Mouse (Mus musculus): ENCODE measurements at regions not wholly inside any gene's neighbourhood (a gene's known extent, or its start where the extent isn't known, plus 50 kb on each side); places are given as distances from the start of the nearest gene placed in this dataset.

GRCm38 (mm10) chr9:93969691-93970284 lies 568.1 kb downstream of the 1190002N15Rik start:
- 76% methylated on average over 6 of the region's 6 CpGs for WGBS
- Histone ChIP-seq H3K27me3 (replicated peaks; ENCODE audit: control insufficient read depth, insufficient read depth, low read length) (no peaks in the 10 kb centered on the region; the same call in 1 of the 2 replicates), H3K4me3 (ENCODE audit: insufficient read depth, low read depth, low read length) (no peak overlapping the region), H3K27ac (ENCODE audit: insufficient read depth, low read depth, low read length) (no peak overlapping the region), H3K36me3 (ENCODE audit: control insufficient read depth, insufficient read depth, low read length) (no peaks in the 10 kb centered on the region), H3K4me1 (ENCODE audit: control insufficient read depth, insufficient read depth, low read length) (no peaks in the 10 kb centered on the region)
- TF ChIP-seq CTCF (conservative IDR thresholded peaks at IDR 0.05; ENCODE audit: insufficient read depth, insufficient read length, low read depth, low read length) (no peak), POLR2A (IDR thresholded peaks at IDR 0.05; ENCODE audit: low read depth, low read length) (no peak)
- no peak for DNase-seq

DNA sequence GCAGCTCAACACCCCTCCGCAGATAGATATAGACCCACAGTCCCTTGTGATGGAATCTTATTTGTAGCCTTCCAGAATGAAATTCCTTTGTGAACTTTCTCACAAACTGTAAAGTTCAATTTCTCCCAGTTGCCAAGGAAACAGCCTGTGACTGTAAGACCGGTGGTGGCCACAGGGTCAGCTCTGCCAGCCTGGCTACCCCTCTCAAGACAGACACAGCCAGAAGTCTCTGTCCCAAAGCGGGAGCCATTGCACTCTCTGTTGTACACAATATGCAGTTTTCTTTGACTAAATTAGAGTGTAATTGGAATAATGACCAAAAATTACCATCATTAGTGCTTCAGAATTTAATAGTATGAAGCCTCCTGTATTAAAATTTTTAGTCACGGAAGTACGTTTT lies 568.8 kb downstream of the 1190002N15Rik start:
- no peak for DNase-seq
- TF ChIP-seq CTCF (conservative IDR thresholded peaks at IDR 0.05; ENCODE audit: insufficient read depth, insufficient read length, low read depth, low read length) (no peak), POLR2A (IDR thresholded peaks at IDR 0.05; ENCODE audit: low read depth, low read length) (no peak)
- no peaks in the 10 kb centered on the region for H3K36me3 ChIP-seq (ENCODE audit: control insufficient read depth, insufficient read depth, low read length)
- no peak overlapping the region for H3K4me3 ChIP-seq (ENCODE audit: insufficient read depth, low read depth, low read length)
- no peak overlapping the region for H3K27ac ChIP-seq (ENCODE audit: insufficient read depth, low read depth, low read length)
- H3K27me3 ChIP-seq (replicated peaks; ENCODE audit: control insufficient read depth, insufficient read depth, low read length): no peaks in the 10 kb centered on the region; the same call in 1 of the 2 replicates
- no peaks in the 10 kb centered on the region for H3K4me1 ChIP-seq (ENCODE audit: control insufficient read depth, insufficient read depth, low read length)
- 89% methylated on average over 5 of the region's 5 CpGs for WGBS

GRCm38 (mm10) chr9:93955235-93956040 lies 582.4 kb downstream of the 1190002N15Rik start:
- TF ChIP-seq POLR2A (IDR thresholded peaks at IDR 0.05; ENCODE audit: low read depth, low read length) (no peak), CTCF (conservative IDR thresholded peaks at IDR 0.05; ENCODE audit: insufficient read depth, insufficient read length, low read depth, low read length) (no peak)
- Histone ChIP-seq H3K27me3 (replicated peaks; ENCODE audit: control insufficient read depth, insufficient read depth, low read length) (no peaks in the 10 kb centered on the region), H3K36me3 (ENCODE audit: control insufficient read depth, insufficient read depth, low read length) (no peaks in the 10 kb centered on the region), H3K4me3 (ENCODE audit: insufficient read depth, low read depth, low read length) (no peak overlapping the region), H3K27ac (ENCODE audit: insufficient read depth, low read depth, low read length) (no peak overlapping the region), H3K4me1 (ENCODE audit: control insufficient read depth, insufficient read depth, low read length) (no peaks in the 10 kb centered on the region)
- no peak for DNase-seq

DNA sequence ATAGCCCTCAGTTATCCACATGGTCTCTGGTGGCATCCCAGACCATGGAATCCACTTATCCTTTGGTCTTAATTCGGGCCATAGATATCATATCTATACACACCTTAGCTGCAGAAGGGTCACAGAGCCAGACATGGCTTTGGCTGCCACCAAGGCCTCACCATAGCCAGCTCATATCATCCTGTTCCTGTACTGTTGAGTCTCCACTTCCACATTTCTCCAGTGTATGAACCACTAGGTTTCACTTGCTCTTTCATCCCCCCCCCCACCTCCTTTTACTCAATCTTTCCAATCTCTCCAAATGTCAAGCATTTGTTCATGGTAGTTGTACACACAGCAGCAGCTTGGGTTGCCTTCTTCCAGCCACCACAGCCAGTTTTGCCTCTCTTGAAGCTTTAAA lies 589.2 kb downstream of the 1190002N15Rik start:
- TF ChIP-seq CTCF (conservative IDR thresholded peaks at IDR 0.05; ENCODE audit: insufficient read depth, insufficient read length, low read depth, low read length) (no peak), POLR2A (IDR thresholded peaks at IDR 0.05; ENCODE audit: low read depth, low read length) (no peak)
- no peaks in the 10 kb centered on the region for H3K4me1 ChIP-seq (ENCODE audit: control insufficient read depth, insufficient read depth, low read length)

DNA sequence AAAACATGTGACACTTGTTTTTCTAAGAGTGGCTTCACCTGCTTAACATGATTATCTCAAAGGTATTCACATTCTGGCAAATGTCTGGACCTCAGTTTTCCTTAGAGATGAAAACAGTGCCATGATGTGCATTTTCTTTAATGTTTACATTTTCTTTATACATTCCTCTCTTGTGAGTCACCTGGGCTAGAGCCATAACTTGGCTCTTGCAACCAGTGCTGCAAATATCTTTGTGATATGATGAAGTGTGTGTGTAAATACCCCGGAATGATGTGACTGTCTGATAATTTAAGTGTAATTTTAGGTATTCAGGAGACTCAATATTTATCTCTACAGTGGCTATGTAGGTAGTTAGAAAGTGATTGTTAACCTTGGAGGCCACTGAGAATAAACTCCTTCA lies 590.8 kb downstream of the 1190002N15Rik start:
- no peaks in the 10 kb centered on the region for H3K27me3 ChIP-seq (replicated peaks; ENCODE audit: control insufficient read depth, insufficient read depth, low read length)

More for the DNA sequence above, 589.2 kb downstream of the 1190002N15Rik start:
- WGBS: 82% methylated on average over 1 of the region's 1 CpGs
- no peaks in the 10 kb centered on the region for H3K27me3 ChIP-seq (replicated peaks; ENCODE audit: control insufficient read depth, insufficient read depth, low read length)
- no peaks in the 10 kb centered on the region for H3K36me3 ChIP-seq (ENCODE audit: control insufficient read depth, insufficient read depth, low read length)
- no peak overlapping the region for H3K27ac ChIP-seq (ENCODE audit: insufficient read depth, low read depth, low read length)
- no peak for DNase-seq
- H3K4me3 ChIP-seq (ENCODE audit: insufficient read depth, low read depth, low read length): no peak overlapping the region

DNA sequence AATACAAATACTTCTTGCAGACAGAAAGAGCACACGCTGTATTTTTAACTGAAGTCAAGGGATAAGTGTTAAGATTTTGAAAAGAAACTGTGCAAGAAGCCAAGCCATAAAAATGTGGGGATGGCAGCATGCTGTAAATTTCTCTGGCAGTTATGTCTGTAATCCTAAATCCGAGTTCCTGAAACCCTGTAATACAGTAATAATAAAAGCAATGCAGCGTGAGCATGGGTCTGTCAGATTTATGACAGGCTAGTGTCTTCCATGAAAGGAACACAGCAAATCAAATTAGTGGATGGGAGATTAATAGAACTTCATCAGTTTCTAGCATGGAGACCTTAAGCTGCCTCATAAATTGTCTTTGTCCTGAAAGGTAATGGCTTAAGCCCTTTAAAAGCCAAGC lies 597.7 kb downstream of the 1190002N15Rik start:
- no peak for DNase-seq
- TF ChIP-seq CTCF (conservative IDR thresholded peaks at IDR 0.05; ENCODE audit: insufficient read depth, insufficient read length, low read depth, low read length) (no peak), POLR2A (IDR thresholded peaks at IDR 0.05; ENCODE audit: low read depth, low read length) (no peak)
- H3K36me3 ChIP-seq (ENCODE audit: control insufficient read depth, insufficient read depth, low read length): no peaks in the 10 kb centered on the region
- 19% methylated on average over 3 of the region's 3 CpGs for WGBS
- no peak overlapping the region for H3K27ac ChIP-seq (ENCODE audit: insufficient read depth, low read depth, low read length)
- no peak overlapping the region for H3K4me3 ChIP-seq (ENCODE audit: insufficient read depth, low read depth, low read length)
- no peaks in the 10 kb centered on the region for H3K27me3 ChIP-seq (replicated peaks; ENCODE audit: control insufficient read depth, insufficient read depth, low read length)
- no peaks in the 10 kb centered on the region for H3K4me1 ChIP-seq (ENCODE audit: control insufficient read depth, insufficient read depth, low read length)

More for the DNA sequence above, 590.8 kb downstream of the 1190002N15Rik start:
- no peak overlapping the region for H3K27ac ChIP-seq (ENCODE audit: insufficient read depth, low read depth, low read length)
- no peak for TF ChIP-seq POLR2A (IDR thresholded peaks at IDR 0.05; ENCODE audit: low read depth, low read length)
- TF ChIP-seq CTCF (conservative IDR thresholded peaks at IDR 0.05; ENCODE audit: insufficient read depth, insufficient read length, low read depth, low read length): no peak
- 79% methylated on average over 1 of the region's 1 CpGs for WGBS
- no peaks in the 10 kb centered on the region for H3K4me1 ChIP-seq (ENCODE audit: control insufficient read depth, insufficient read depth, low read length)
- no peak overlapping the region for H3K4me3 ChIP-seq (ENCODE audit: insufficient read depth, low read depth, low read length)
- no peaks in the 10 kb centered on the region for H3K36me3 ChIP-seq (ENCODE audit: control insufficient read depth, insufficient read depth, low read length)
- DNase-seq: no peak

DNA sequence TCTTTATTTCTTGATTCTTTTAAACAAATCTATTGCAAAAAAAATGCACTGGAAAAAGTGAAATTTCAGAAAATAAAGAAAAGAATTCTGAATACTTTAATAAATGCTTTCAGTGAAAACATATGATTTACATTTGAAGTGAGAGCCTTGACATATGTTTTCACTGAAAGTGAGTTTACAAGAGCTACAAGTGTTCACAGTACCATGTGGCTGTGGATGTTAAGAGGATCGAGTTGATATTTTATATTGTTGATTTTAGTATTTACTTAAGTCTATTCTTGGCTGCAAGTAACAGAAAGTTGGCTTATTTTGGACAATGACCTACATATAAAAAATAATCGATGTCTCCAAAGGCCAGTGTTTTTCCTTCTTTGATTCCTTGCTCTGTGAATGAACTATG lies 607.2 kb downstream of the 1190002N15Rik start:
- Histone ChIP-seq H3K27me3 (replicated peaks; ENCODE audit: control insufficient read depth, insufficient read depth, low read length) (no peaks in the 10 kb centered on the region), H3K4me3 (ENCODE audit: insufficient read depth, low read depth, low read length) (no peak overlapping the region), H3K36me3 (ENCODE audit: control insufficient read depth, insufficient read depth, low read length) (no peaks in the 10 kb centered on the region), H3K27ac (ENCODE audit: insufficient read depth, low read depth, low read length) (no peak overlapping the region), H3K4me1 (ENCODE audit: control insufficient read depth, insufficient read depth, low read length) (no peaks in the 10 kb centered on the region)
- WGBS: 71% methylated on average over 2 of the region's 2 CpGs
- TF ChIP-seq CTCF (conservative IDR thresholded peaks at IDR 0.05; ENCODE audit: insufficient read depth, insufficient read length, low read depth, low read length) (no peak), POLR2A (IDR thresholded peaks at IDR 0.05; ENCODE audit: low read depth, low read length) (no peak)
- no peak for DNase-seq

All from kidney, adult 2 months (tissue).